Mouse (Mus musculus) CD4-positive, CD25-positive, alpha-beta regulatory T cell, adult 4 months (primary cell): Measurements from ENCODE around the gene Prkcb. TPM values are rescaled to one million over a fixed set of nuclear protein-coding genes. Genes with fewer than 3 reads are reported as not detected.

Source experiments
- ATAC-seq: one replicate; pipeline ENCODE4 v1.8.0; 2017
- polyA plus RNA-seq, 2 experiments: library from polyadenylated mRNA; unstranded; fragments of 100-300 nt; shearing (Covaris generic); gene quantifications; one replicate each; pipeline ENCODE4 v1.2.1; 2017

The Prkcb gene
- polyA plus RNA-seq, 2 experiments from 2014 or later: 64.4 to 70.8 TPM

GRCm38 (mm10) chr7:122605066-122605465 lies 316.5 kb downstream of the Prkcb start:
- no peak for ATAC-seq

GRCm38 (mm10) chr7:122609420-122609819 lies 320.9 kb downstream of the Prkcb start:
- ATAC-seq: no peak

DNA sequence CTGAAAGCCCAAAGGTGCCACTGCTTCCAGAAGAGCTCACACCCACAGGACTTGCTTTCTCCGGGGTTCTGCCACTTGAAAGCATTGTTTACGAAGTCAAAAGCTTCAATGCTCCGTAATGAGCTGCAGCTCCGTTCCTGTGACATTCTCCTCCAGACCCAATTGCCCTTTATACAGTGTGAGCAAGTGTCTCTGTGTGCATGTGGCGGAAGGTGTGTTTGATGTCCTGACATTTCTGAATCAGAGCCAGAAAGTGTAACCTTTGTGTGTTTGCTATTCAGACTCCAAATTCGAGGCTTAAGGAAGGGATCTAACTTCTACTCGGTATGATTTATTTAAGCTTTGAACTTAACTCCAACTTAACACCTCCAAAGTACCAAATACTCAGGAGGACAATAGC lies 321.6 kb downstream of the Prkcb start:
- ATAC-seq: no peak

DNA sequence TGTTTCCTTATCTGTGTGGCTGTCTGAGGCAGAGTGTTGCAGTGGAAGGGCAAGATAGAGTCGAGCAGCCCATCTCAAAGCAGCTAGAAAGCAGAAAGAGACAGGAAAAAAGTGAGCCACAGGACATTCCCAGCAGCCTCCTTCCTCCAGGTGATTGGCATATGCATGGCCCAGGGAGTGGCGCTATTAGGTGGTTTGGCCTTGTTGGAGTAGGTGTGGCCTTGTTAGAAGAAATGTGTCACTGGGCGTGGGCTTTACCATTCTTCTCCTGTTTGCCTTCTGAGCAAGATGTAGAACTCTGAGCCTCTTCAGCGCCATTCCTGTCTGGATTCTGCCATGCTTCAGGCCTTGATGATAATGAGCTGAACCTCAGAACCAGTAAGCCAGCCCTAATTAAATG lies 325.3 kb downstream of the Prkcb start:
- ATAC-seq: no peak

GRCm38 (mm10) chr7:122622125-122622774 lies 333.7 kb downstream of the Prkcb start:
- ATAC-seq: no peak

DNA sequence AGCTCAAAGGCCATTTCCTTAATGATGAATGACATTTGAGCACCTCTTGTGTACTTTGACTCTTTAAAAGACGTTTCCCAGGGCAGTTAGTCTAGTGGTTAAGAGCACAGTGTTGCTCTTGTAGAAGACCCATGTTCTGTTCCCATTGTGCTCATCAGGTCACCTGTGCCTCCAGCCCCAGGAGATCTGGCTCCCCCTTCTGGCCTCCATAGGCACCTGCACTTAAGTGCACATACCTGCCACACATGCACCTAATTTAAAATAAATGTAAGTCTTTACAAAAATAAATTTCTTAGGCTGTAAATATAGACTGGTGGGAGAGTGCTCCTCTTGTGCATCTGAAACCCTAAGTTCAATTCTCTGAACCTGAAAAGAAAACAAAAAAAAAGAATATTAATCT lies 335.2 kb downstream of the Prkcb start:
- ATAC-seq: no peak

GRCm38 (mm10) chr7:122628050-122628449 lies 339.5 kb downstream of the Prkcb start:
- no peak for ATAC-seq

GRCm38 (mm10) chr7:122630386-122630785 lies 341.8 kb downstream of the Prkcb start:
- ATAC-seq: no peak

GRCm38 (mm10) chr7:122631151-122631550 lies 342.6 kb downstream of the Prkcb start:
- no peak for ATAC-seq

DNA sequence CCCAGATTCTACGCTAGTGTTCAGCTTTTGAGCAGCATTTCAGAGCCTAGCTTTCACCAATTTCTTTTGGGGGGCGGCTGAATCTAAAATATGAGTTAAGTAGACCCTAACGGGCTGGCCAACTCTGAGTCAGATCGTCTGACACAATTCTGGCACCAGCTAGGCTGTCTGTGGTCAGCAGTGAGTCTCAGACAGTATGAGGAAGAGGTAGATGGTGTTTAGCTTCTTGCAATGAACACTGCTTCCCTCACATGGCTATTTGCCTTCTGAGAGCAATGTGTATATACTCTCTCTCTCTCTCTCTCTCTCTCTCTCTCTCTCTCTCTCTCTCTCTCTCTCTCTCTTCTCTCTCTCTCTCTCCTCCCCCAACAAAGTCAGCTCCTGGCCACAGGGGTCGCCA lies 344.4 kb downstream of the Prkcb start:
- no peak for ATAC-seq

GRCm38 (mm10) chr7:122633463-122633862 lies 344.9 kb downstream of the Prkcb start:
- no peak for ATAC-seq

- no peak for ATAC-seq
These were observed 355.1 kb downstream of the Prkcb start for GRCm38 (mm10) chr7:122643676-122644075.

- no peak for ATAC-seq
These were observed 360.8 kb downstream of the Prkcb start for GRCm38 (mm10) chr7:122649306-122649705.

DNA sequence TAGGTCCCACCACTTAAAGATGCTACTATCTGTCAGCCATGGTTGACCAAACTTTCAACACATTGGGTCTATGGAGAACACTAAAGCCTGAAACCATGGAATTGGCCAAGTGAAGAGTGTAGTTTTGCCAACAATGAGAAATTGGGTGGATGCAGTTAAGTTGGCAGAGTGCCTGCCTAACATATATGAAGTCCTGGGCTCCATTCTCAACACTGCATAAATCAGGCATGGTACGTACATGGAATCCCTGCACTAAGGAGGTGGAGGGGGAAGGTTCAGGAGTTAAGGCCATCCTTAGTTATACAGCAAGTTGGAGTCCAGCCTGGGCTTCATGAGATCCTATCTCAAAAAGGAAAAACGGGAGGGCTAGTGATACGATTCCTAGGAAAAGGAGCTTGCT lies 364.0 kb downstream of the Prkcb start:
- no peak for ATAC-seq

DNA sequence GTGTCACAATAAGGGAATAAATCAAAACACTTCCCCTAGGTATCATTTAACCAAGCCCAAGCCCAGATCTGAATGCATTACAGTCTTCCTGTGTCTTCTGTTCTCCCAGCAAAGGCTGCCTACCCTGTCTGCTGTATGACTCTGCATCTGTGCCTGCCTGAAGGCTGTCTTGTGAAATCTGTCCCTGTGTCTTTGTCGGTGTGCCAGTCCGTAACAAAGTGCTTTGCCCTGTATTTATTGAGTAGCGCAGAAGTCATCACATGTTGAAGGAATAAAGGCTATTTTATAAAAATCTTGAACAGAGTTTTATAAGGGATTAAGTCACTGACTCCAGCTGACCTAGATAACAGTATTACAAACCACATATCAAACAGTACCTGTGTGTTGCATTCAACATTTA lies 368.1 kb downstream of the Prkcb start:
- ATAC-seq: no peak

DNA sequence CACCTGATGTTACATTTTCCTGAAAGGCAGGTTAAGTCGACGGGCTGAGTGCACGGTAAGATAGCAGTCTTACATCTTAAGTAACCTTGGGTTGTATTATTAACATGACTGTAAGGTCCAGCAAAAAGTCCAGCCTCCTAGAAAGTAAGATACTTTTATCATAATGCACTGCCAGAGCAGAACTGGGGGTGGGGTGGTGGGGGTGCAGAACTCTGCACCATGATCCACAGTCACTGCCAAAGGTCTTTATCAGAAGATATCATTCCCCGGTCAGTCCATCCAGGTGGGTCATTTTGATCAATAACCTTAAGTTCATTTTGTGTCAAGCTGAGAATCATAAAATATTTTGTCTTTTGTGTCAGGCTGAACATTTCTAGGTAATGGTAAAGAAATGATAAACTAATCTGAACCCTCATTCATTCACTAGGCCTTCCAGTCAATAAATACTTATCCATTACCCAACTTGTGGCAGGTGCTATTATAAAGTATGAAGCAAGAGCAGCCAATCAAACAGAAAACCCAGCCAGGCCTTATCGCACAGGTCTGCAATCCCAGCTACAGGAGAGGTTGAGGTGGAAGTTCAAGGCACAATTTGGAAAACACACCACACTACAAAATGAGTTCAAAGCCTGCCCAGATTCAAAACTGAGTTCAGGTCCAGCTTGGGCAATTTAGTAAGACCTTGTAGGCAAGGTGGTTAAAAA lies 369.0 kb downstream of the Prkcb start:
- no peak for ATAC-seq

GRCm38 (mm10) chr7:122665311-122666049 lies 376.9 kb downstream of the Prkcb start:
- ATAC-seq: no peak

- no peak for ATAC-seq
These were observed 379.4 kb downstream of the Prkcb start for GRCm38 (mm10) chr7:122667903-122668302.

DNA sequence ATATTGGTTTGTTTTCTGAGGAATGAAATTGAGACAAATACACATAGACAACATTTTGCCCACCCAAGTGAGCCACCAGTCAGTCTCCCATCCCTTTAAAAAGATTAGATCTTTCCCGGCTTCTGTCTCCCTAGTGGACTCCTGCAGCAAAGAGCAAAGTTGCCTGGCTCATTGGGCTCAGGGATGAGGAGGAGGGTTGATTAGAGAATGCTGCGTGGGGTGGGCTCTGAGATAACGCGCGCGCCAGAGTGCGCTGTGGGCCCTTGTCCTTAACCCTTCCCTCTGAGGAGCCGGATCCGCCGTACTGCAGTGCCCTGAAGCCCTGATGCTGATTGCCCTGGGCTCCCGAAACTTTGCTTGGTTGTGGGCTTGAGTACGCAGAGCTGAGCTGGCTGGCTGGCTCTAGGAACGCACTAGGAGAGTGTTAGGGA lies 381.9 kb downstream of the Prkcb start, which contains the start of gene Cacng3:
Gene Cacng3 (plus strand): TSS at position 51 of the 431 bp plus-strand sequence.
- ATAC-seq: no peak

- no peak for ATAC-seq
These were observed 382.5 kb downstream of the Prkcb start for GRCm38 (mm10) chr7:122670873-122671641.

GRCm38 (mm10) chr7:122672981-122673380 lies 384.4 kb downstream of the Prkcb start:
- ATAC-seq: no peak

DNA sequence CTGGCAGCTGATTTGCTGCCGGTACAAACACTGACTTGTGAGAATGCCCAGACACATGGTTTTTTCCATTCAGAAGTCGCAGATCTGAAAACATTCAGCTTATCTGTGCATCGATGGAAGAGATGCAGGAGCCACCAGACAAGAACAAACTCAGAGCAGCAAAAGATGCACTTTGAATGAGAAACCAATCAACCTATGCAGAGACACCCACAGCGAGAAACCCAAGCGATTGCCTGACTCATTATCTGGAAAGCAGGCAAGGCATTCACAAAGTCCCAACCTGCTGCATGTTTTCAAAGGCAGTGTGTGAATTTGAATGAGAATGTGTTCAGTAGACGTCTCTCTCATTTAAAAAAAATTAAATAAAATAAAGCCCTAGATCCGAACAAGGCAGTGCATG lies 386.7 kb downstream of the Prkcb start:
- ATAC-seq: no peak
